Mouse (Mus musculus): ENCODE results near the gene Lyrm4. TPM values are rescaled to one million over a fixed set of nuclear protein-coding genes. Genes with fewer than 3 reads are reported as not detected.

Gene Lyrm4
- polyA plus RNA-seq, 1 experiment from 2014 or later: 31.6 TPM

Other genes with a start within 250 kb of the Lyrm4 start
- gene Rpp40, start 211.2 kb downstream of the Lyrm4 start, polyA plus RNA-seq (2014; fragmentation: Nextera tagmentation; extraction: Ambion mirVana): 8.4 and 8.9 TPM in 2 replicates
- gene Ppp1r3g, start 158.7 kb downstream of the Lyrm4 start, polyA plus RNA-seq (2014; fragmentation: Nextera tagmentation; extraction: Ambion mirVana): 3.9 and 4.3 TPM in 2 replicates
- gene Fars2, start 114 bp downstream of the Lyrm4 start, polyA plus RNA-seq (2014; fragmentation: Nextera tagmentation; extraction: Ambion mirVana): 58.6 and 68.1 TPM in 2 replicates